ENCODE assay signal across 8 mouse cellular contexts in genomic region chrX:134403863-134404583, GRCm38 (mm10). TPM values are rescaled to one million over a fixed set of nuclear protein-coding genes. Genes with fewer than 3 reads are reported as not detected.
DNase-seq lines count a peak whose midpoint lies in the region; ATAC-seq and TF ChIP-seq lines count a peak whose summit lies in the region.

Gene Drp2, plus strand, starts transcription at chrX:134404551.

- H3K27me3 ChIP-seq in hindbrain, postnatal 0 days (ENCODE audit: insufficient read depth, low read length), result no peaks in the 10 kb centered on the region
- H3K27me3 ChIP-seq in liver, postnatal 0 days (ENCODE audit: insufficient read depth, low read length), result peaks cover 6% of the 10 kb centered on the region; the same call in 1 of the 2 replicates

- WGBS in hindbrain, postnatal 0 days, result 30% methylated on average over 15 of the region's 15 CpGs
- WGBS in liver, postnatal 0 days (ENCODE audit: insufficient replicate concordance), result 39% methylated on average over 15 of the region's 15 CpGs

- H3K27ac ChIP-seq in hindbrain, postnatal 0 days, result peak within 1 kb of the TSS; percentile 71
- no peak within 1 kb of the TSS for H3K27ac ChIP-seq in liver, postnatal 0 days (ENCODE audit: low read depth)

- H3K4me3 ChIP-seq in hindbrain, postnatal 0 days (ENCODE audit: low read length), result peak within 1 kb of the TSS; percentile 34
- peak within 1 kb of the TSS; percentile 13; the same call in 1 of the 2 replicates for H3K4me3 ChIP-seq in liver, postnatal 0 days (ENCODE audit: low read depth, low read length)

- H3K4me2 ChIP-seq in hindbrain, postnatal 0 days (ENCODE audit: low read depth, low read length), result peak within 1 kb of the TSS; percentile 55
- H3K4me2 ChIP-seq in liver, postnatal 0 days (ENCODE audit: low read depth, low read length), result peak within 1 kb of the TSS; percentile 59

- no peaks in the 10 kb centered on the region for H3K4me1 ChIP-seq in hindbrain, postnatal 0 days (ENCODE audit: insufficient read depth, low read length)
- no peaks in the 10 kb centered on the region for H3K4me1 ChIP-seq in liver, postnatal 0 days (ENCODE audit: insufficient read depth)

- peak within 1 kb of the TSS; percentile 44 for H3K9ac ChIP-seq in hindbrain, postnatal 0 days (replicated peaks; ENCODE audit: low read length)
- no peak within 1 kb of the TSS for H3K9ac ChIP-seq in liver, postnatal 0 days (replicated peaks)

- ATAC-seq in hindbrain, postnatal 0 days, result peak; percentile 83
- ATAC-seq in liver, postnatal 0 days, result no peak
- ATAC-seq in activated CD4-positive, CD25-positive, alpha-beta regulatory T cell, adult 4 months, result no peak

- TF ChIP-seq EP300 in liver, postnatal 0 days (IDR thresholded peaks at IDR 0.05; ENCODE audit: low read depth), result no peak

- TF ChIP-seq CTCF in hindbrain, postnatal 0 days (IDR thresholded peaks at IDR 0.05; ENCODE audit: low read depth), result no peak
- no peak for TF ChIP-seq CTCF in liver, postnatal 0 days (IDR thresholded peaks at IDR 0.05; ENCODE audit: low read depth)

- peak; percentile 14 for DNase-seq in embryo, embryonic 10 days (ENCODE audit: low spot score)
- no peak for DNase-seq in embryo, embryonic 9.5 days (ENCODE audit: extremely low spot score)
- peak; percentile 27 for DNase-seq in retina, embryonic 14.5 days (ENCODE audit: low spot score)
- DNase-seq in retina, postnatal 1 day, result no peak
- peak; percentile 45 for DNase-seq in hindbrain, postnatal 0 days (ENCODE audit: low spot score)
- no peak for DNase-seq in liver, postnatal 0 days
- DNase-seq in urinary bladder, postnatal 10 days (ENCODE audit: low spot score), result no peak

- no peaks in the 10 kb centered on the region for H3K36me3 ChIP-seq in hindbrain, postnatal 0 days (ENCODE audit: insufficient read depth, low read length)
- no peaks in the 10 kb centered on the region for H3K36me3 ChIP-seq in liver, postnatal 0 days (replicated peaks; ENCODE audit: insufficient read depth, low read length)

- no peaks in the 10 kb centered on the region for H3K9me3 ChIP-seq in hindbrain, postnatal 0 days (ENCODE audit: low read length)
- H3K9me3 ChIP-seq in liver, postnatal 0 days (ENCODE audit: low read length), result no peaks in the 10 kb centered on the region

RNA-seq across cellular contexts. Expression of gene Drp2, which starts in this region (rescaled TPM):
- 31.5 and 32.8 TPM in 2 replicates for total RNA-seq in hindbrain, postnatal 0 days (2014; rRNA removed)
- 7.3 and 7.9 TPM in 2 replicates for polyA plus RNA-seq in hindbrain, postnatal 0 days (2015; fragmentation: Nextera tagmentation; extraction: Ambion mirVana)
- polyA plus RNA-seq in liver, postnatal 0 days (2015; fragmentation: Nextera tagmentation; extraction: Ambion mirVana), result 0.02 and 0.06 TPM in 2 replicates
- polyA plus RNA-seq in activated CD4-positive, CD25-positive, alpha-beta regulatory T cell, adult 4 months (2017; shearing (Covaris generic)), result under 1 TPM in 1 of 2 experiments, not detected in 1; 0.17 TPM

Comparison
In these comparisons a context has a peak if more than half of its experiments do, and no peak if none do; other contexts are left out.
1. DNase-seq: peak in embryo, embryonic 10 days (single experiment), retina, embryonic 14.5 days (single experiment) and hindbrain, postnatal 0 days (single experiment); none in embryo, embryonic 9.5 days (single experiment), retina, postnatal 1 day (single experiment), liver, postnatal 0 days (single experiment) and urinary bladder, postnatal 10 days (single experiment).